Mouse (Mus musculus): ENCODE results near the gene Aamp. TPM values are rescaled to one million over a fixed set of nuclear protein-coding genes. Genes with fewer than 3 reads are reported as not detected.

Gene Aamp
- polyA plus RNA-seq, 1 experiment = 386 TPM

DNA sequence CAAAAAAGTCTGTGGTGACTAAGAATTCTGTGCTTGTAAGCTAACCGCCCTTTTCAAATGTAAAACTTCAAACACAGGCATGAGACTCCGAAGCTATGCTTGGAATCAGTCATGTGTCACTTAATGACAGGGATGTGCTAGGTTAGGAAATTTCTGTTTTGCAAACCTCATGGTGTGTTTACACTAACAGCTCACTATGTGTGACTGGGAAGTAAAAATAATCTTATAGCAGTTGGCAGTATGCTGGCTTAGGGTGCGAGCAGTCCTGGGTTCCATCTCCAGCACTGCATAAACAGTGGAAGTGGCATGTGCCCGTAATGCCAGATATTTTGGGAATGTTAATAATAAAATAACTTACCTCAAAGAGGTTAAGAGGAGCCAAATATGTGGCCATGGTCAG lies 20.4 kb upstream of the Aamp start:
- no peak for TF ChIP-seq GATA1 (IDR thresholded peaks at IDR 0.05; ENCODE audit: low read length)

GRCm38 (mm10) chr1:74304339-74304790 lies 19.8 kb upstream of the Aamp start:
- TF ChIP-seq GATA1 (IDR thresholded peaks at IDR 0.05; ENCODE audit: low read length) = no peak

GRCm38 (mm10) chr1:74303509-74304338 lies 19.2 kb upstream of the Aamp start:
- TF ChIP-seq GATA1 (IDR thresholded peaks at IDR 0.05; ENCODE audit: low read length) = no peak

DNA sequence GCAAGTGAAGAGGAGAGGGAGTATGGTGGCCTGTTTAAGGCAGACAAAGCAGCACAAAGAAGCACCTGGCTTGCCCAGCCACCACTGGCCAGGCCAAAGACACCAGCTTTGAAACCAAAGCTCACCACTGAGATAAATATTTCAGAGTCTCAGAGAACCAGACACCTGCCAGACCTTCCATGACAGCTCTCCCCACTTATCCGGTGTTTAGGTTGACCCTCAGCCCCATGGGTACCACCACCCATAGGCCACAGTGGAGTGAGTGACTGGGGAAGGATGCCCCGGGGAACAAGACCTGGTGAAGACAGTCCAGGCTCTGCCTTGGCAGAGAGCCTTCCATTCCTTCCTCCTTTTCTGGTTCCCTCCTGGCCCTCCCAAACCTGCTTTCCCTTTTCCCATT lies 18.3 kb upstream of the Aamp start:
- no peak for TF ChIP-seq GATA1 (IDR thresholded peaks at IDR 0.05; ENCODE audit: low read length)

DNA sequence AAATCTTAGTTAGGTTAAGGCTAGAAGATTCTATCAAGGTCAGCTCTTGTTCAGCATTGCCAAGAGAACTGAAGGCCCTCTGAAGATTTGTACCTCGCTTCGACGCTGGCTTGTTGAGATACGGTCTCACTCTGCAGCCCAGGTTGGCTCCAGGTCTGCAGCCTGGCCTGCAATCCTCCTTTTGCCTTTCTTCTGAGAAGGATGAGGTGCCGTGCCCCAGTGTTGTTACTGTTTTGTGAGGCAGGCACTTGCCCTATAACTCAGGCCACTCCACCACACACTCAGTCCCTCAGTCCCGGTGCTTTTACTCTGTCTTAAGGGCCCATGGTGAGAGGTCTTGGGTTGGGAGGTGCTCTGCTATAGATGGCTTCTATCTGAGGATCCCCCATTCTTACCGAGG lies 17.7 kb upstream of the Aamp start:
- TF ChIP-seq GATA1 (IDR thresholded peaks at IDR 0.05; ENCODE audit: low read length) = no peak

- no peak for TF ChIP-seq GATA1 (IDR thresholded peaks at IDR 0.05; ENCODE audit: low read length)
Observed at GRCm38 (mm10) chr1:74300347-74301110, 16.0 kb upstream of the Aamp start.

DNA sequence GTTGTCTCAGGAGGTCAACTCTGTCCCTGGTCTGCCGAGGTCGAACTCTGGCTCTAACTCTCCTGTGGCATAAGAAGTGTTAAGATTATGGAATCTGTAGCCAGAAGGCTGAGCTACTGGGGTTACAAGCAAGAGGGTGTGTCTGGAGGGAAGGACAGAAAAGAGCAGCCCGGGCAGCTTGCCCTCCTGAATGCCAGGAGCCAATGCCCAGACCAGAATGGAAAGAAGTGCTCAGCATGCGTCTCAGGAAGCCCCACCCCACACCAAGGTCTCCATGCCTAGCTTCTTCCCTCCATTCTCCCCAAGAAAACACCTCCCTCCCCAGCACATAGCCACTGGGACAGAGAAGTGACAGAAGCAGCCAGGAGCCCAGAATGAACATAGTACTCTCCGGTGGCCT lies 14.5 kb upstream of the Aamp start:
- TF ChIP-seq GATA1 (IDR thresholded peaks at IDR 0.05; ENCODE audit: low read length) = no peak

DNA sequence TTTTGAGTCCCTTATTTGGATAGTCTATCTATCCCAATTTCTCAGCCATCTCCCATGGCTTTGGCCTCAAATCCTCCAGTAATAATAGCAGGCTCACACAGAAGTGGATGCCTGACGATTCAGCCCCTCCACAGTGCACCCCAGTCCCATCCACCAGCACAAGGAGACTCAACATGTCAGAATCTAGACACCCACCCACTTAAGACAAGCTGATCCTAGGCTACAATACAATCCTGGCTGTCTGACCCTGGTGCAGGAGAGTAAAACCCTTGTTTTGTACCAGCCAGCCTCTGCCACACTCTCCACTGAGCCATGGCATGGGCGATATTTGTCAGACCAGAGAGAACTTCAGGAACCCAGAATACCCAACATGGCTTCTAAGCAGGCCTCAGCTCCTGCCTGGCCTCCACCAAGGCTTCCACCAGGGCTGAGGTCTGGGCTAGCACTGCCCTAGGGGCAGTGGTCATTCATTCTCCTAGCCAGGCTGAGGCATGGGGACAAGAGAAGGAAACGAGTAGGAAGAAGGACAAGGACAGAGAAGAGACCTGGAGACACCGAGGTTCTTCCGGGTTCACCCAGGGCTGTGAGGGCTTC lies 13.7 kb upstream of the Aamp start:
- no peak for TF ChIP-seq GATA1 (IDR thresholded peaks at IDR 0.05; ENCODE audit: low read length)

DNA sequence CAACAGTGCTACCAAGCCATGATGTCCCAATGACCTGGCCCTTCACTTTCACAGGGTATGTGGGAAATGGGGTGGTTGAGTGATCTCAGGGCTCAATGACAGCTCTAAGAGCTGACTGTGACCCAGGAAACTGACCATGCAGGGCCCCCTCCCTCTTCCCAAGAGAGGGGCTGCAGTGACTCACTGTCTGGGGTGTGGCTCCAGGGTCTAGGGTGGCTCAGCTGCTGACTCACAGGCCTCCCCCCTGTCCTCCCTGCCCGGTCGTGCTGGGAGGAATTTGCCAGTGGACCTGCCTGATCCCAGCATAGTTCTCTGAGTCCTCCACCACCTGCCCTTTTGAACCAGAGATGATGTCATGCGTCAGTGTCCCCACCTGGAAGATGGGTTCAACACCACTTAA lies 12.7 kb upstream of the Aamp start:
- TF ChIP-seq GATA1 (IDR thresholded peaks at IDR 0.05; ENCODE audit: low read length) = no peak

- TF ChIP-seq GATA1 (IDR thresholded peaks at IDR 0.05; ENCODE audit: low read length) = no peak
Observed at GRCm38 (mm10) chr1:74296477-74296876, 11.9 kb upstream of the Aamp start.

DNA sequence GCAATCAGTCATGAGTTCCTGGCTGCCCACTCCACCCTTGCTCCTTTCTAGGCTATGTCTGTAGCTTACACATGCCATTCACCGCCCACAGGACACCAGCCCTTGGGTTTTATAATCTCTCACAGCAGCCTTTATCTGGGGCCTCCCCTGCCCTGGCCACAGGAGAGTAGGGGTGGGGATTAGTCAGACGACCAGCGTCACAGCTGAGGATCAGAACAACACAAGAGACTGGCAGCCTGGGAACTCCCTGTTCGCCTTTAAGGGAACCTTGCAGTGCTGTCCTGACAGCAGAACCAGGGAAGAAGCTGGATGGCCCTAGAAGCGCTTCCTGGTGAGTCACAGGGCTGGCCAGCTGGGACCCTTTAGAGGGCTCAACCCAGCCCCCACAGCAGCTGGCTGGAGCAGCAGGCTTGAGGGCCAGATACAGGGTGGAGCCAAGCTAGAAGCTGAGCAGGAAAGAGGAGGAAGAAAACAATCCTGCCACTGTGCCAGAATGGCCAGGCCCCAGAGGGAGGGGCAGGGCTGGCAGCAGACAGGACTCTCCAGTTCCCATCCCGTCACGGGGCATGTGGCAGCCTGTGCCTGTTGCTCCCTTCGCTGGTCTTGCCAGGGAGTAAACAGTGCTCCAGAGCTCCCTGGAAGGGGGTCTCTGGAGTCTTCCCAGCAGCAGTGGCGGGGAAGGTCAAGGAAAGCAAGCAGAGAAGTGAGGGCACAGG lies 11.1 kb upstream of the Aamp start:
- peak; percentile 62 for TF ChIP-seq GATA1 (IDR thresholded peaks at IDR 0.05; ENCODE audit: low read length)

GRCm38 (mm10) chr1:74294733-74295455 lies 10.4 kb upstream of the Aamp start:
- no peak for TF ChIP-seq GATA1 (IDR thresholded peaks at IDR 0.05; ENCODE audit: low read length)

GRCm38 (mm10) chr1:74294090-74294643 lies 9.6 kb upstream of the Aamp start:
- TF ChIP-seq GATA1 (IDR thresholded peaks at IDR 0.05; ENCODE audit: low read length) = no peak

GRCm38 (mm10) chr1:74293306-74293960 lies 8.9 kb upstream of the Aamp start:
- no peak for TF ChIP-seq GATA1 (IDR thresholded peaks at IDR 0.05; ENCODE audit: low read length)
